Mouse (Mus musculus): ENCODE measurements at regions not wholly inside any gene's neighbourhood (a gene's known extent, or its start where the extent isn't known, plus 50 kb on each side); places are given as distances from the start of the nearest gene placed in this dataset.

DNA sequence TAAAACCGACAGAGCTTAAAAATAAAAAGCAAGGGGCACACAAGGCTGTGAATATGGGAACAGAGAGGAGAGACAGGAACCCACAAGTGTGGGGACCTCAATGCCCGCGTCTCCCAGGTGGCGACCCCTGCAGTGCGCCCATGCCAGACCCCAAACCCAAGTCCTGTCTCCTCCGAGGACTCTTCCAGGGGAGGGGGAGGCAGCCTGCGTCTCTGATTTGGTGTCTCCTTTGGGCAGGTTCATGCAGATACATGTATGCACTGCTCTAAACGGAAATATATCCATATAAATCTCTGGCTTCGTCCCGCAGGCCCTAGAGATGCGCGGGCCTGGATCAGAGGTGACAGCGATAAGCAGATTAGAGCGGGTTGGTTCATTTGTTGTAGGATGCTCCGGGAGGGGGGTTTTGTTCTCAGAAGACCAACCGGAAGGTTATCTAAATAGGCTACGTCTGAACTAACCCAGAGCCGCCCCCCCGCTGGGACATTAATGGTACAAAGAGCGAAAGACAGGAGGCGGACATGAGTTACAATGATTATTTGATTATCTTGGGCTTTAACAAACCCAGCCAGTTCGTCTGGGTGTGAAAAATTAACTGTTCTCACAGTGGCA, 150.4 kb upstream of the Lhx5 start:
- no peak for TF ChIP-seq CTCF (IDR thresholded peaks at IDR 0.05)
- TF ChIP-seq EP300 (IDR thresholded peaks at IDR 0.05): no peak
